Mouse (Mus musculus) lung, adult 2 months (tissue): ENCODE data around the gene Prickle3.
"Not testable (repeated sequence)": the region's sequence is repeated elsewhere in the genome, so short reads cannot be mapped to it uniquely, and the experiment has no call there.

ENCODE experiments used
- CTCF ChIP-seq: fragments of 200-500 bp; IDR thresholded peaks from 2 replicates; pipeline ENCODE4 v1.5.1; 2011; ENCODE audit warnings: mild to moderate bottlenecking, low read length, control low read depth; ENCODE audit not compliant: insufficient read depth
- POLR2A ChIP-seq: fragments of 200-500 bp; IDR thresholded peaks from 2 replicates; pipeline ENCODE4 v1.6.1; 2011; ENCODE audit warnings: low read depth, mild to moderate bottlenecking, control low read depth, low read length, borderline replicate concordance; ENCODE audit errors: extremely low read depth

- not testable (repeated sequence) for TF ChIP-seq CTCF, POLR2A
Observed at GRCm38 (mm10) chrX:7714135-7714899, 57.3 kb downstream of the Prickle3 start, which contains the start of gene Wdr45.
